Mouse (Mus musculus) G1E (cell line): ENCODE measurements around the gene Olfr91.

Experiments
- CTCF ChIP-seq: IDR thresholded peaks from 2 replicates; pipeline ENCODE4 v1.5.1; 2012; ENCODE audit warnings: low read depth, low read length, inconsistent platforms, mixed read lengths
- GATA1 ChIP-seq: IDR thresholded peaks from 2 replicates; pipeline ENCODE4 v1.6.1; 2012; ENCODE audit warnings: borderline replicate concordance, low read length, inconsistent platforms, mixed read lengths

DNA sequence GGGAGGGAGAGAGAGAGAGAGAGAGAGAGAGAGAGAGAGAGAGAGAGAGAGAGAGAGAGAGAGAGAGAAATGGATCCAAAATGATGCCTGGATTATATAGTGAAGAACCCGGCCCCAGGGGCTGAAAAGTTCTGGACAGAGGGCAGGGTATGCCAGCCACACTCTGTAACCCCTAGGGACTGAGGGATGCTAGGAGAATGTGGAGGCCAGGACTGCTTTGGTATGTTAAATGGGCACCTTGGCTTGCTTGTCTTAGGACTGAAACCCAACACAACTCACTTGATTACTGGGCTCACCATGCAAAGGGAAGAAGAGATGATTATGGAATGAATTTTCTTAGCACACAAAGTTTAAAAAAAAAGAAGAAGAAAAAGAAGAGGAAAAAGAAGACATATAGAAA, 19.9 kb downstream of the Olfr91 start:
- no peak for TF ChIP-seq CTCF
- TF ChIP-seq GATA1, result no peak
